Mouse (Mus musculus): ENCODE measurements around the gene Cdc5l. TPM values are rescaled to one million over a fixed set of nuclear protein-coding genes. Genes with fewer than 3 reads are reported as not detected.

Cdc5l gene
- total RNA-seq, 1 experiment: 125 TPM

GRCm38 (mm10) chr17:45474146-45474545 is 40.6 kb upstream of the Cdc5l start:
- in situ Hi-C loops (cut with MboI; ENCODE audit: low sequenced_read_pairs in 2 of 2, unreplicated experiment in 2 of 2): loop anchor here (10.0 kb wide), 1 partner anchor 81 kb away; the partner anchor contains the start of gene Nfkbie (in 2 of the 2)

GRCm38 (mm10) chr17:45473667-45474066 is 40.1 kb upstream of the Cdc5l start:
- in situ Hi-C loops (cut with MboI; ENCODE audit: low sequenced_read_pairs in 2 of 2, unreplicated experiment in 2 of 2): loop anchor here (10.0 kb wide), 1 partner anchor 81 kb away; the partner anchor contains the start of gene Nfkbie (in 2 of the 2)
- no peak for DNase-seq (ENCODE audit: low read depth, low spot score)
- no peaks in the 10 kb centered on the region for H3K9me3 ChIP-seq (ENCODE audit: control insufficient read depth, insufficient read depth, low read depth, low read length)
- peak overlapping the region in 1 of 2 experiments; percentile 63; a peak in 1 of 4 replicates for H3K4me3 ChIP-seq (ENCODE audit: insufficient read depth in 1 of 2, low read depth in 1 of 2, low read length in 2 of 2, poor library complexity in 1 of 2, severe bottlenecking in 1 of 2)
- H3K27ac ChIP-seq (ENCODE audit: insufficient read depth, low read depth, low read length, poor library complexity, severe bottlenecking): 0 out of 2 replicates have a peak overlapping the region, but pooled peaks have one; percentile 35
- TF ChIP-seq HCFC1 (IDR thresholded peaks at IDR 0.05; ENCODE audit: borderline replicate concordance, insufficient read depth, low read length): no peak
- no peak for TF ChIP-seq CHD2 (IDR thresholded peaks at IDR 0.05; ENCODE audit: low read depth, low read length)
- no peak for TF ChIP-seq MAFK (IDR thresholded peaks at IDR 0.05; ENCODE audit: insufficient read depth, low read depth, low read length)
- no peak for TF ChIP-seq ZC3H11A (IDR thresholded peaks at IDR 0.05; ENCODE audit: borderline replicate concordance, low read depth, low read length)
- no peak for TF ChIP-seq ZNF384 (IDR thresholded peaks at IDR 0.05; ENCODE audit: low read depth, low read length)
- H3K36me3 ChIP-seq (ENCODE audit: control insufficient read depth, insufficient read depth, low read length, poor library complexity, severe bottlenecking): no peaks in the 10 kb centered on the region
- H3K4me1 ChIP-seq (ENCODE audit: control insufficient read depth in 2 of 2, insufficient read depth in 2 of 2, low read length in 2 of 2, poor library complexity in 1 of 2): peaks cover 16 to 21% of the 10 kb centered on the region in 2 experiments
- peak overlapping the region; percentile 53; the same call in 1 of the 2 replicates for H3K9ac ChIP-seq (ENCODE audit: insufficient read depth, low read depth, low read length, poor library complexity, severe bottlenecking)

More at GRCm38 (mm10) chr17:45474146-45474545, 40.6 kb upstream of the Cdc5l start:
- TF ChIP-seq CHD2 (IDR thresholded peaks at IDR 0.05; ENCODE audit: low read depth, low read length) (no peak), MAFK (IDR thresholded peaks at IDR 0.05; ENCODE audit: insufficient read depth, low read depth, low read length) (peak; percentile 30; the same call in 1 of the 2 replicates), ZNF384 (IDR thresholded peaks at IDR 0.05; ENCODE audit: low read depth, low read length) (peak; percentile 52; the same call in 1 of the 2 replicates), HCFC1 (IDR thresholded peaks at IDR 0.05; ENCODE audit: borderline replicate concordance, insufficient read depth, low read length) (no peak)
- peak overlapping the region; percentile 87; the same call in 1 of the 2 replicates for H3K27ac ChIP-seq (ENCODE audit: insufficient read depth, low read depth, low read length, poor library complexity, severe bottlenecking)
- peaks cover 16 to 21% of the 10 kb centered on the region in 2 experiments for H3K4me1 ChIP-seq (ENCODE audit: control insufficient read depth in 2 of 2, insufficient read depth in 2 of 2, low read length in 2 of 2, poor library complexity in 1 of 2)
- peak overlapping the region; percentile 71; the same call in 1 of the 2 replicates for H3K9ac ChIP-seq (ENCODE audit: insufficient read depth, low read depth, low read length, poor library complexity, severe bottlenecking)
- H3K36me3 ChIP-seq (ENCODE audit: control insufficient read depth, insufficient read depth, low read length, poor library complexity, severe bottlenecking): no peaks in the 10 kb centered on the region
- DNase-seq (ENCODE audit: low read depth, low spot score): no peak
- H3K4me3 ChIP-seq (ENCODE audit: insufficient read depth in 1 of 2, low read depth in 1 of 2, low read length in 2 of 2, poor library complexity in 1 of 2, severe bottlenecking in 1 of 2): peak overlapping the region; percentile 41 to 63
- H3K9me3 ChIP-seq (ENCODE audit: control insufficient read depth, insufficient read depth, low read depth, low read length): no peaks in the 10 kb centered on the region

- no peak for TF ChIP-seq HCFC1 (IDR thresholded peaks at IDR 0.05; ENCODE audit: borderline replicate concordance, insufficient read depth, low read length)
- TF ChIP-seq CHD2 (IDR thresholded peaks at IDR 0.05; ENCODE audit: low read depth, low read length): no peak
- TF ChIP-seq MAFK (IDR thresholded peaks at IDR 0.05; ENCODE audit: insufficient read depth, low read depth, low read length): no peak
- H3K4me1 ChIP-seq (ENCODE audit: control insufficient read depth in 2 of 2, insufficient read depth in 2 of 2, low read length in 2 of 2, poor library complexity in 1 of 2): peaks cover 13 to 16% of the 10 kb centered on the region in 2 experiments
- in situ Hi-C loops (cut with MboI; ENCODE audit: low sequenced_read_pairs in 2 of 2, unreplicated experiment in 2 of 2): loop anchor here (10.0 kb wide), 1 partner anchor 84 kb away; the partner anchor contains the start of gene Nfkbie (in 2 of the 2)
These were observed 37.2 kb upstream of the Cdc5l start for GRCm38 (mm10) chr17:45470726-45471125.

GRCm38 (mm10) chr17:45468302-45468701 is 34.8 kb upstream of the Cdc5l start:
- Histone ChIP-seq H3K9ac (ENCODE audit: insufficient read depth, low read depth, low read length, poor library complexity, severe bottlenecking) (no peak overlapping the region), H3K9me3 (ENCODE audit: control insufficient read depth, insufficient read depth, low read depth, low read length) (no peaks in the 10 kb centered on the region), H3K36me3 (ENCODE audit: control insufficient read depth, insufficient read depth, low read length, poor library complexity, severe bottlenecking) (no peaks in the 10 kb centered on the region), H3K4me1 (ENCODE audit: control insufficient read depth in 2 of 2, insufficient read depth in 2 of 2, low read length in 2 of 2, poor library complexity in 1 of 2) (peaks cover 7 to 17% of the 10 kb centered on the region in 2 experiments), H3K27ac (ENCODE audit: insufficient read depth, low read depth, low read length, poor library complexity, severe bottlenecking) (no peak overlapping the region), H3K4me3 (ENCODE audit: insufficient read depth in 1 of 2, low read depth in 1 of 2, low read length in 2 of 2, poor library complexity in 1 of 2, severe bottlenecking in 1 of 2) (no peak overlapping the region)
- TF ChIP-seq MAFK (IDR thresholded peaks at IDR 0.05; ENCODE audit: insufficient read depth, low read depth, low read length): no peak
- TF ChIP-seq ZC3H11A (IDR thresholded peaks at IDR 0.05; ENCODE audit: borderline replicate concordance, low read depth, low read length): no peak
- TF ChIP-seq ZNF384 (IDR thresholded peaks at IDR 0.05; ENCODE audit: low read depth, low read length): no peak
- TF ChIP-seq HCFC1 (IDR thresholded peaks at IDR 0.05; ENCODE audit: borderline replicate concordance, insufficient read depth, low read length): no peak
- TF ChIP-seq CHD2 (IDR thresholded peaks at IDR 0.05; ENCODE audit: low read depth, low read length): no peak
- in situ Hi-C loops (cut with MboI; ENCODE audit: low sequenced_read_pairs in 2 of 2, unreplicated experiment in 2 of 2): no loop called here
- DNase-seq (ENCODE audit: low read depth, low spot score): no peak

More at GRCm38 (mm10) chr17:45470726-45471125, 37.2 kb upstream of the Cdc5l start:
- Histone ChIP-seq H3K36me3 (ENCODE audit: control insufficient read depth, insufficient read depth, low read length, poor library complexity, severe bottlenecking) (no peaks in the 10 kb centered on the region), H3K4me3 (ENCODE audit: insufficient read depth in 1 of 2, low read depth in 1 of 2, low read length in 2 of 2, poor library complexity in 1 of 2, severe bottlenecking in 1 of 2) (no peak overlapping the region), H3K9ac (ENCODE audit: insufficient read depth, low read depth, low read length, poor library complexity, severe bottlenecking) (no peak overlapping the region), H3K27ac (ENCODE audit: insufficient read depth, low read depth, low read length, poor library complexity, severe bottlenecking) (no peak overlapping the region), H3K9me3 (ENCODE audit: control insufficient read depth, insufficient read depth, low read depth, low read length) (no peaks in the 10 kb centered on the region)
- no peak for DNase-seq (ENCODE audit: low read depth, low spot score)
